Mouse (Mus musculus) gastrocnemius, postnatal 36 days (tissue): ENCODE measurements around the gene 4930563M21Rik. TPM values are rescaled to one million over a fixed set of nuclear protein-coding genes. Genes with fewer than 3 reads are reported as not detected.
"Not testable (repeated sequence)": the region's sequence is repeated elsewhere in the genome, so short reads cannot be mapped to it uniquely, and the experiment has no call there.

Experiments used
- DNase-seq, 2 experiments: peaks; one replicate each; pipeline ENCODE4 v3.0.0; 2022
- intact Hi-C: fragments of 180-260 bp; cut with DNase I; formaldehyde crosslinking; loops from one replicate; pipeline ENCODE4 v1.15.1; 2025
- long read RNA-seq, 2 experiments: library from polyadenylated mRNA; stranded (forward); transcript quantifications; one replicate each; pipeline ENCODE4 v2.0.0; 2021
- total RNA-seq, 2 experiments: library from RNA; stranded (reverse); gene quantifications; 2 replicates each; pipeline ENCODE4 v1.2.3; 2021

Gene 4930563M21Rik
- not detected for total RNA-seq
- long read RNA-seq, experiment 1 = 0 reads
- long read RNA-seq, experiment 2 = 0 reads

DNA sequence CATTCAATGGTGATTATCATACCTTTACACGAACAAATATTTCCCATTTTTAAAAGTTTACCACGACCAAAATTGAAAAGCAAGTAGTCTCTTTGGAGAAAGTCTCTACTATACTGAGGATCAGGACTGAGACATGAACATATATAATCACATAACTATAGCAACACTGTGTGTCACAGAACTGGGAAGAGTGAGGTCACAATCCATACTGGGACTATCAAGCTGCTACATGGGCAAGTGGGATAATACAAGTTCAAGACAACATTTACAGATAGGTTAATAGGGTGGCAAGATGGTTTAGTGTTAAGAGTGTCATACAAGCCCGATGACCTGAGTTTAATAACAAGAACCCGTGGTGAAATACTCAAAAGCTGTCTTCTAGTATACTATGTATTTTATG, at the start of gene 4930563M21Rik:
4930563M21Rik (minus strand) TSS at position 101 of the 400 bp plus-strand sequence.
- DNase-seq = no peak
- intact Hi-C loops = no loop called here

DNA sequence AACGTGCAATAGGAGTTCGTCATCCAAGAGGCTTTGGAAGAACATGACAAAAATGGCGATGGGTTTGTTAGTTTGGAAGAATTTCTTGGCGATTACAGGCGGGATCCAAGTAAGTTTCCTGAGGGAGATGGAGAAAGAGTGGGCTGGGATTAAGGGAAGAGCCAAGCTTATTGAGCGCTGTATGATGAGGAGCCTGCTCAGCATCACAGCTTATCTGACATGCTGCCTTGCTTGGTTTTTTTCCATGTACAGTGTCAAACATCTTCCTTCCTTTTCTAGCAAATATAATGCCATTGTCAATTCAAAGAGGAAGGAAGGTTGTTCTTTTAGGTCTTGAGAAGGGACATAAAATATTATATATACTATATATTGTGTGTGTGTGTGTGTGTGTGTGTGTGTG, 45.8 kb upstream of the 4930563M21Rik start:
- no peak for DNase-seq
- intact Hi-C loops = no loop called here

DNA sequence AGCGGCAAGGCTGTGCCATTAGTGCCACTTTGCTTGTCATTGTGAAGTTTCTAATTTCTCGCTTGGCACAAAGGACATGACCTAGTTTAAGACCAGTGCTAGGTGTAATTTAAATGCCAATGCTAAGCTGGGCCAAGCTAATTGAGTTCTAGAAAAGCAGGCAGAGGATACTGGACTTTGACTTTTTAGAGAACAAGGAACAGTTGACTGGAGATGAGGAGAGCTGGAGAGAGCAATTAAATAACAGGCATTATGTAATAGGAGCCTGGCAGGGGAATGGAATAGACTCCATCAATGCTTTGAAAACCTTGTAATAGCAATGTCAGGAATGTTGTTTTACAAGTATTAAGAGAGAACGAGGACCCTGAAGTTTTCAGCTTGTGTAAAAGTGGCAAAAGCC, 43.4 kb upstream of the 4930563M21Rik start:
- intact Hi-C loops = no loop called here
- DNase-seq = no peak

DNA sequence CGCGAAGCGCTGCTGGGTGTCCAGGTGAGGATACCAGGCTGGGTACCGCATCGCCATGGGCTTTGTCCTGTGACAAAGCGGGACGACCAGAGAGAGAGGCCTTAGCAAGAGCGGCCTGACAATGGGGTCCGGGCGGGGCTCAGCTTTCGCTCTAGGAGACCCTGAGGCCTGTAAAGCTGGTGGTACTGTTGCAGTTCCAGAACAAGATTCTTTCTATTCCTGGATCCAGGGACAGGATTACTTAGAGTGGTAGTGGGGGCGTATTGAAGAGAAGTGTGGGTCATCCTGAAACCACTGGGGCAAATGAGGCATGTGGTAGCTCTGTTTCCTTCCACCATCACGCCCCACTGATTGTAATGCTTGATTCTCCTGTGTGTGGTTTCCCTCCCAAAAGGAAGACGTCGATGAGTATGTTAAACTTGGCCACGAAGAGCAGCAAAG, 31.9 kb upstream of the 4930563M21Rik start:
- intact Hi-C loops = no loop called here
- no peak for DNase-seq

DNA sequence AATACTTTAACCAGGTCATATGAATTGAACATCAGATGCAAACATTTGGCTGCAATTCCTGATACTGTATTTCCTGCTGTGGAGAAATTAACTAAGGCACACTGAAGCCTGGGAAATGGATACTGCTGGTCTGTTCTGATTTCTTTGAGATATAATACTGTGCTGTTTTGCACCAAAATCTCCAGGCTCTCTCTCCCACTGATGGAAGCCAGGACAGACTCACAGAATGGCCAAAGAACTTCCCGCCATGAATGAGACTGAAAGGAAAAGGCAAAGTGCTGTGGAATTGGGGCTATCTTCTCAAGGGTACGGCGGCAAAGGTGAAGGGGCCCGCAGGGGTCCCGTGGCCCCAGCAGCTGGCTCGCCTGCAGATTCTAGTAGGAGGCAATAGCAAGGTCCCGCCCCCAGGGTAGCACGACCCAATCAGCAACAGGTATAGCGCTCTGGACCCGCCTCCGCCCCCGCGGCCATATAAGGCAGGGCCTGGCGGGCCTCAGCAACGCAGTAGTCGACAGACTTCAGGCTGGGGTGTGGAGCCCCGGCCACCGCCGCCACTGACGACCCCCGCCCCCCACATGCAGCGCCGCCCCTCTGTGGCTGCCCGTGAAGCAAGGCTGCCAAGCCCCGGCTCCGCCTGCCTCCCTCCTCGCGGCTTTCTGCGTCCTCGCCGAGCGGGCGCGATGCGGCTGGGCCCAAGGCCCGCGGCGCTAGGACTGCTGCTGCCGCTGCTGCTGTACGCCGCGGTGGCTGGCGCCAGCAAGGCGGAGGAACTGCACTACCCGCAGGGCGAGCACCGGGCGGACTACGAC, 31.2 kb upstream of the 4930563M21Rik start, which contains the start of gene Rcn2:
Rcn2 (plus strand) TSS at position 474 of the 809 bp plus-strand sequence.
- intact Hi-C loops = no loop called here
- peak; percentile 91 to 94 for DNase-seq

DNA sequence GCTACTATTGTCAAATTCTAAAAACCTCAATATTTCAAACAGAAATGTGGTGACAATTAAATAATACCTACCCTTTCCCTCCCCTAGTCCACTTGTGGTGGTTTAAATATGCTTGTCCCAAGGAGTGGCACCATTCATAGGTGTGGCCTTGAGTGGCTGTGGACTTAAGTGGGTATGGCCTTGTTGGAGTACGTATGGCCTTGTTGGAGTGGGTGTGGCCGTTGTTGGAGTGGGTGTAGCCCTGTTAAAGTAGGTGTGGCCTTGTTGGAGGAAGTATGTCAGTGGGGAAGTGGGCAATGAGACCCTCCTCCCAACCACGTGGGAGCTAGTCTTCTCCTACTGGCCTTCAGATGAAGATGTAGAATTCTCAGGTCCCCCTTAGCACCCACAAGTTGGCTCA, 21.9 kb upstream of the 4930563M21Rik start:
- no peak for DNase-seq
- intact Hi-C loops = no loop called here

DNA sequence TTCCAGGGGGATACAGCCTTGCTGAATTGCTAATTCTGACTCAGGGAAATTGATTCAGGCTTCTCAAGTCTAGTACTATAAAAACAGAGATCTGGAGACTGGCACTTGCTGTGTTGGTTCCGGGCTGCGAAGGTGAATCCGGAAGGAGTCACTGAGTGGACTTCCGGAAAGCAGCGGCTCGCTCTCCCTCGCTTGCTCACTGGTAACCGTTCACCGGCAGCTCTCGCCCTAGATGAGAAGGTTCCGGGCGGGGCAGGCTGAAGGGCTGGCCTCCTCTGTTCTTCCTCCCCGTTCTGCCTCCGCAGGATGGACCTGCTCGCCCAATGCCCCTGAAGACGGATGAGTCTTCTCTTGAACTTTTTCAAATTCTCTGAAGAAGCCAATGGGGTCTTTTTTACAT, 16.9 kb upstream of the 4930563M21Rik start:
- intact Hi-C loops = no loop called here
- no peak for DNase-seq

DNA sequence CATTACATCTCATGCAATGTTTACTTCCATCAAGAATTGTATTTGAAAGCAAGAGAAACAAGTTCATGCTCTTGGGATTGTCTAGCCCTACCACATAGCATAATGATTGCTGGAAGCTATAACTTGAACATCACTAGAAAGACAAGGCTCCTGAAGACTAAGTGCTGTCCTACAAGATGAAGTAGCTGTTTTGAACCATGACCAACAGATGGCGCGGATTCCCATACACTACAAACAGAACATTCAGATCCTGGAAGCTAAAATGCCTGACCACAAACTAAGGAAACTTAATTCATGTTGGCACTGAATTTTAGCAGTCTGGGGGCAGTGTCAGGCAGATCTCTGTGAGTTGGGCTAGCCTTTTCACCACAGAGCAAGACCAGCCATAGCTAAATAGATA, 14.4 kb upstream of the 4930563M21Rik start:
- no peak for DNase-seq
- intact Hi-C loops = no loop called here

DNA sequence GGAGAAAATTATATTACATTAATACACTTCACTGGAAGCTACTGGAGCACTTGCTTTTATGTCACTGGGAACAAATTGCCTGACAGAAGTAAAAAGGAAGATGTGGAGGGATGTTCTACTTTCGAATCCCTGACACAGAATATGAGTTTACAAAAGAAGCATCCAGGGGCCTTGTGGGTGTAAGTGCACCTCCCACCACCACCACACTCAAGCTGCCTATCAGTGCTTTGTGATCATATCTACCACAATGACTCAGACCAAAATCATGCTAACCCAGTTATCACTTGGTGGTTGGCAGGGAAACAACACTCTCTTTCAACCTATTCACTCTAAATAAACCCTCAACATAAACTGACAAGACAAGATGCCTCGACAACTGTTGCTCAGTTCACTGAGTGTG, 5.7 kb downstream of the 4930563M21Rik start:
- DNase-seq, intact Hi-C loops: not testable (repeated sequence)

DNA sequence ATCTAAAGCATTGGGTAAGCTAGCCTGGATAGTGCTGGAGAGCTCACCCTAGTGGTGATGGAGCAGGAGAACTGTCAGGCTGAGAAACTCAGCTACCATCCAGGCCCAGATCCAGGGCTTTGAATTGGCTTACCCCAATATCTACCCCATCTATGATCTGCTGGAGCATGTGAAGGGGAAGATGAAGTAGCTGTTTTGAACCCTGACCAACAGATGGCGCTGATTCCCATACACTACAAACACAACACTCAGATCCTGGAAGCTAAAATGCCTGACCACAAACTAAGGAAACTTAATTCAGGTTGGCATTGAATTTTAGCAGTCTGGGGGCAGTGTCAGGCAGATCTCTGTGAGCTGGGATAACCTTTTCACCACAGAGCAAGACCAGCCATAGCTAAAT, 63.5 kb downstream of the 4930563M21Rik start:
- DNase-seq = no peak
- intact Hi-C loops = no loop called here

DNA sequence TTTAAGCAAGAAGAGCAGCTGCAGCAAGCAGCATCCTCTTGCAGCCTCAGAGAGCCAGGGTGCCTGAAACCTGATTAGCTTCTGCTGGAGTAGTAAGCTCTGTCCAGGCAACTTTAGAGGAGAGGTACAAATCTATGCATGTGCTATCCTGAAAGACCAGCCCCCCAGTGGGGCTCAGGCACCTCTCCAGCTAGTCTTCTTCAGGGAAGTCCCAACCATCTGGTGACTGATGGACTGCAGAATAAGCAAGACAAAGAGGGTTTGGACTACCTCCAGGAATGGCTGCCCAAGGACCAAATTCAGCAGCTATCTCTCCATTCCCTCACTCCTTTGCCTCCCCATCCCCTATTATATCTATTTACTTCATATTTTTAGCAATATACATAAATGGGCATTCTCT, 69.0 kb downstream of the 4930563M21Rik start:
- intact Hi-C loops = no loop called here
- no peak for DNase-seq

DNA sequence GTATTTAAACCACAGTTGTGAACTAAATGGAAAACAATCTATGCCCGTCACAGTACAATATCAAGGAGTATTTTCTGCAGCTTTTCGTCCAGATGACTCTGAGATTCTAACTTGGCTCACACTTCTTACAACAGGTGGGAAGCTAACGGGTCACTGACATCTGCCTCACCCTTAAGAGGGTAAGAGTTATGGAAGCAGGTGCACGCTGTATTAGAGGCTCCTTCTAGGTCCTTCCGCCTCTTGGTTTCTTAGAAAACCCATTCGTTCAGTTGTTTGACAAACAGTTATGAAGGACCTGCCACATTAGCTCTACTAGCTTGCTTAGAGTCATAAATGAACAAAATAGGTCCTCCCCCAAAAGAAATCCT, 71.7 kb downstream of the 4930563M21Rik start:
- no peak for DNase-seq
- intact Hi-C loops = no loop called here

DNA sequence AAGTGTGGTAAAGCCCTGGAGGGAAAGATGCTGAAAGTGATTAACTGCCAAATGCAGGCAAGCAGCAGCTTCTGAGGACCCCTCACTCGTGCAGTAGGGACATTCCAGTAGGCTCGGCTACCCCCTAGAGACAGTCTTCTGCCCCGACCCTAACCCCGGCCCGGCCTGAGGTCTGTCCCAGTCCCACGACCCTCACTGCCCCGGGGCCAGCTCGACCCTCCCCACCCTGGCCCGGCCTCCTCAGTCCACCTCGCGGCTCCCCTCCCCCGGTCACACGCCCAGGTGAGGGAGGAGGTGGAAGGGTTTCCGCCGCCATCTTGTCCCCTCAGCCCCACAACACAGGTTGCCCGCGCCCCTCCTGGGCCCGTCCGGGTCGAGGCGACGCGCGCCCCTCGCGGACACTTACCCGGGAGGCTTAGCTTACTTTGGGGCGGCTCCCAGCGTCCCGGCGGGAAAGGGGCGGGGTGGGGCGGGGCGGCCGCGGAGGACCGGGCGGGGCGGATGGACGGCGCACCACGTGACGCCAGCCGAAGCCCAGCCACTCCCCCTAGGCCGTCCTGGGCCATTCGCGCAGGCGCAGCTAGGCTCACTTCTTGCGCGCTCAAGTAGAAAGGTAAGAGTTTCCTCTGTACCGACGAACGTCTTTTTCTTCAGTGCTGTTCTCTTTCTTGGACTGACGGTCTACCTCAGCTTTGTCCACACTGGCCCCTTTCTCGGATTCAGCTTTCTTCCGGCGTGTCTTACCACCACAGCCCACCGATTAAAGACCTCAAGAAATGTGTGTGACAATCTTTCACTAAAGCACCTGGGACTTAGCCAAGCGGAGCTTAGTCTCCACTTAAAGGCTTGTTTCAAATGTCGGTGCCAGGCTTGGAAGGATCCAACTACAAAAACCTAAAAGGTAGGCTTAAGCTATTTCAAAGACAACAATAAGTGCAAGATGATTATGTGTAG, 72.4 kb downstream of the 4930563M21Rik start, which contains the start of gene Scaper:
Scaper (minus strand) TSS at position 456 of the 954 bp plus-strand sequence.
- peak; percentile 80 to 82 for DNase-seq
- intact Hi-C loops = no loop called here

DNA sequence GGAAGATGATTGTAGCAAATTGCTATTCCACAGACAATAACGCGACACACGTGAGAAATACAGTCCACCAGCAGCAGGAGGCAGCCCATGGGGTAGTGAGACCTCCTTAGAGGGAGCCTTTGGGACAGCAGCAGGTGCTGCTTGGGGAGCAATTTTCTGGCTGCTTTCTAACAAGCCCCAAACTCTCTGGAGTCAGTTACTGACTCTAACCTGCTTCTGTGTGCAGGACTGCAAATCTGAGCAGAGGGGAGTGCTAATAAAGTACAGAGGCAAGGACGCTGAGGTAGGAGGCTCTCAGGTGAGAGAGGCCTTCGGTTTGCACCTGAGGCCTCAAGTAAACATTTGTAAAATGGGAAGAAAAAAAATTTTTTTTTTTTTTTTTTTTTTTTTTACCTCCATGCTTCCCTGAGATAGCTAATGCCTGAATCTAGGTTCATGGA, 73.1 kb downstream of the 4930563M21Rik start:
- DNase-seq = no peak
- intact Hi-C loops = no loop called here

DNA sequence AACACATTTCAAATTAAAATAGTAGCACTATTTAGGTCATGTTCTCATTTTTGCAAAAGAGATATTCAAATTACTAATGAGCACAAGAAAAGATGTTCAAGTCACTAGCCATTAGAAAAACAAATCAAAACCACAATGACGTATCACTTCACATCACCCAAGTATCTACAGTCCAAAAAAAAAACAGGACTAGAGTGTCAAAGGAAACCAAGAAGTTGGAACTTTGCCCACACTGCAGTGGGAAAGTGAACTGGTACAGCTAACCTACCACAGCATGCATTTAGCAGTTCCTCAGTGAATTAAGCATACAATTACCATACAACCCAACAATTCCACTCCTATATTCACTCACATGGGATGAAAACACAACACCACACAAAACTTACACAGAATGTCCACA, 77.9 kb downstream of the 4930563M21Rik start:
- no peak for DNase-seq
- intact Hi-C loops = no loop called here

DNA sequence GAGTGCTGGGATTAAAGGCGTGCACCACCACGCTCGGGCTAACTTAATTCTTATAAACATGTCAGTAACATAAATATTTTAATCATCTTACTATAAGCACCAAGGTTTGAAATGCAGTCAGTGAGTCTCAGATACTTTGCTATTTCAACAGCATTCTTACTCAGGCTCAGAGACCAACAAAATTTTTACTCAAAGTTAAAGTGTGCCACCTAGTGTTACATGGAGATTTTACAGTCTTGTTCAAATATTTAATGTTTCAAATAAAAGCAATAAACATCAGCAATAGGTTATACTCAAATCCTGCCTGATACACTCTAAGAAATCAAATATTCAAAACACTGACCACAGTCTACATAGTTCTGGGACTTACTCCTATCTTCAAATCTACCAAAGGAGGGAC, 91.8 kb downstream of the 4930563M21Rik start:
- intact Hi-C loops = no loop called here
- no peak for DNase-seq

DNA sequence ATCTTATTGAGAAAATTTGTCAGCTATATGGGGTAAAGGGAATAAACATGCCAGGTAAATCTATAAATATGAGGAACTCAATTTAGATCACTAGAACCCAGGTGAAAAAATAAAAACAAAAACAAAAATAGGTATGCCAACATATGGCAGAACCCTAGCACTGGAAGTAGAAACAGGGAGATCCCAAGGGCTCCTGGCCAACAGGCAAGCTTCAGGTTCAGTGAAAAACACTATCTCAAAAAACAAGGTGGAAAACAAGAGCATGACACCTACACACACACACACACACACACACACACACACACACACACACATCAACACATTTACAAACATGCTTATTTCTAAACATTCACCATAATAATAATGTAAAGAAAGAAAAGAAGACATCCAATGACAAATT, 93.6 kb downstream of the 4930563M21Rik start:
- intact Hi-C loops = loop anchor here (2.0 kb wide), 1 partner anchor 488 kb away; no protein-coding TSS in a partner anchor

More for the DNA sequence above, 93.6 kb downstream of the 4930563M21Rik start:
- DNase-seq = no peak
